Mouse (Mus musculus): ENCODE data around the gene Scamp4.
A peak's percentile ranks its signal among the peaks of the same experiment; 100 is the strongest.

The Scamp4 gene

DNA sequence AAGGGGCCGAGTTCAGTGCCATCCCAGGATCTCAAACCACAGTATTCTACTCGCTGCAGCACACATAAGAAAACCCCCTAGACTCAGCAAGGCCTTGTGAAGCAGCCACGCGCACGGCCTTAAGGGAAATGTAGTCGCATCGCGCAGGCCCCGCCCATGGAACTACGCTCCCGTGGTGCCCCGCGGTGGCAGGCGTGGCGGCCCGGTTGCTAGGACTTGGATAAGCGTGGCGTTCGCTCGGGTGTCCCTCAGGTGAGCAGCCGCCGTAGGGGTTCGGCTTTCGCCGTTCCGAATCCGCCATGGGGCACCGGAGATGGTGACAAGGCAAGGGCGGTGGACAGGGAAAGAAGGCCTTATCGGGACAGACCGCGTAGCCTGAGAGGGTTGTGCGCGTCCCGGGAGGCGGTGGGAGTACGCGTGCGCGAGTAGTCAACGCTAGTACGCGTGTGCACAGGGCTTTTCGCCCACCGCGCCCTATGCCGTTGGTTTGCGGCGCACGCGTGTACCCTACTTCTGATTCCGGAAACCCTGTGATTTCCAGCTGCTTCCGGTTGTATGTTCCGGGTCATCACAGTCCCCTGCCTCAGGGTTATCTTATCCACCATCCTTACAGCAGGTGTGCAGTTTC lies at the start of gene Scamp4, which contains the start of gene Adat3:
Gene Scamp4 (plus strand): TSS at position 175 of the 628 bp plus-strand sequence.
Gene Adat3 (plus strand): TSS at position 183 of the 628 bp plus-strand sequence.
- Histone ChIP-seq H3K9me3 (ENCODE audit: low read length) (no peaks in the 10 kb centered on the region), H3K4me1 (replicated peaks; ENCODE audit: low read depth, low read length) (peaks cover 64% of the 10 kb centered on the region), H3K4me3 (replicated peaks; ENCODE audit: low read length) (peak within 1 kb of the TSS; percentile 92), H3K36me3 (ENCODE audit: insufficient read depth, low read length) (peaks cover 26% of the 10 kb centered on the region), H3K27me3 (ENCODE audit: insufficient read depth, low read length) (no peaks in the 10 kb centered on the region)
- TF ChIP-seq CTCF (conservative IDR thresholded peaks at IDR 0.05; ENCODE audit: low read length): no peak
- no peak for TF ChIP-seq POU5F1 (IDR thresholded peaks at IDR 0.05; ENCODE audit: borderline replicate concordance, low read length)
- TF ChIP-seq NANOG (IDR thresholded peaks at IDR 0.05; ENCODE audit: borderline replicate concordance, low read length): no peak

DNA sequence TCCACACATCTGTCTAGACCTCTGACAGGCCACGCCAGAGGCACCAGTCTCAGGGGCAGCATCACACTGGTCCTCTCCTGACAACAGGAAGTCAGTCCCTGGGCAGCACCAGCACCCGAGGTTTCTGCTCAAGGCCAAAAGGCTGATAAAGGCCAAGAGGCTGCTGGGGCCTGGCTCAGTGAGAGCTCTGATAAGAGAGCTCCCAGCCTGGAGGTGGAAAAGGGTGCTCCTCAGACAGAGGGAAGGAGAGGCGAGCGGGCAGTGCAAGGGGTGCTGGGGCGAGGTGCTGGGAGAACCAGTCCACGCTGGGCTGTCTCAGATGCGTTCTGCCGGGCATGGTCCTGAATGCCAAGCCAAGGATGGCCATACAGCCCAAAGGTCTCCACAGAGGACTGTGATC lies 49.1 kb upstream of the Scamp4 start:
- no peaks in the 10 kb centered on the region for H3K9me3 ChIP-seq (ENCODE audit: low read length)
- no peaks in the 10 kb centered on the region for H3K27me3 ChIP-seq (ENCODE audit: insufficient read depth, low read length)
- TF ChIP-seq NANOG (IDR thresholded peaks at IDR 0.05; ENCODE audit: borderline replicate concordance, low read length) (no peak), CTCF (conservative IDR thresholded peaks at IDR 0.05; ENCODE audit: low read length) (no peak), POU5F1 (IDR thresholded peaks at IDR 0.05; ENCODE audit: borderline replicate concordance, low read length) (no peak)
- H3K4me3 ChIP-seq (replicated peaks; ENCODE audit: low read length): no peak overlapping the region
- H3K4me1 ChIP-seq (replicated peaks; ENCODE audit: low read depth, low read length): peaks cover 83% of the 10 kb centered on the region
- H3K36me3 ChIP-seq (ENCODE audit: insufficient read depth, low read length): peaks cover 67% of the 10 kb centered on the region

GRCm38 (mm10) chr10:80553997-80554396 lies 48.7 kb upstream of the Scamp4 start:
- no peak for TF ChIP-seq POU5F1 (IDR thresholded peaks at IDR 0.05; ENCODE audit: borderline replicate concordance, low read length)
- no peak for TF ChIP-seq NANOG (IDR thresholded peaks at IDR 0.05; ENCODE audit: borderline replicate concordance, low read length)
- no peak for TF ChIP-seq CTCF (conservative IDR thresholded peaks at IDR 0.05; ENCODE audit: low read length)
- Histone ChIP-seq H3K4me1 (replicated peaks; ENCODE audit: low read depth, low read length) (peaks cover 83% of the 10 kb centered on the region), H3K9me3 (ENCODE audit: low read length) (no peaks in the 10 kb centered on the region)

DNA sequence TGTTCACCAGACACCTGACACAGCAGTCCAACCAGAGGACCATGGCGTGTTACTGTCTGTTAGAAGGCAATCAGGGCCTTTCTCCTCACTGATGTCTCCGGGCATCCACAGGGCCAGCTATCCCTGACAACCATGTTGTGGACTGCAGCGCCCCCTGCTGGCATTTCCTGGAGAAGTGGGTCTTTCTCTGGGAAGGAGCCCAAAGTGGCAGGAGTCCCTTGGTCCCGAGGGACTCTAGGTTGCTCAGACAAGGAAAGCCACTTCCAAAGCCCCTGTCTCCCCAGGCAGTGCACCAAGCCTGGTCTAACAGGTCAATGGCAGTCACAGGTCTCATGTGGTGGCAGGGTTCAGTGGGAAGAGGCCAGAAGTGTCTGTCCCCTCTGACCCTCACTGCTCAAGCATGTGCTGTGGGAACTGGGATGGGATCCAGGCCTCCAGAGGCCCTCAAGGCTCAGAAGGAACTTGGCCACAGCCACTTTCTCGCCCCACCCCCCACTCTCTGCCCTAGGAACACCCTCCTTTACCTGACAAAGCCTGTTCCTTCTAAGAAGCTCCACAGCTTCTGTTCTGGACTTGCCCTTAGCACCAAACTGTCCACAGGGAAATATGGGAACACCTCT lies 45.2 kb upstream of the Scamp4 start:
- no peak for TF ChIP-seq NANOG (IDR thresholded peaks at IDR 0.05; ENCODE audit: borderline replicate concordance, low read length)
- peak; percentile 75 for TF ChIP-seq CTCF (conservative IDR thresholded peaks at IDR 0.05; ENCODE audit: low read length)
- Histone ChIP-seq H3K9me3 (ENCODE audit: low read length) (no peaks in the 10 kb centered on the region), H3K4me1 (replicated peaks; ENCODE audit: low read depth, low read length) (peaks cover 78% of the 10 kb centered on the region), H3K4me3 (replicated peaks; ENCODE audit: low read length) (peak overlapping the region; percentile 20; the same call in 1 of the 2 replicates), H3K27me3 (ENCODE audit: insufficient read depth, low read length) (no peaks in the 10 kb centered on the region), H3K36me3 (ENCODE audit: insufficient read depth, low read length) (peaks cover 47% of the 10 kb centered on the region)

More at GRCm38 (mm10) chr10:80553997-80554396, 48.7 kb upstream of the Scamp4 start:
- Histone ChIP-seq H3K4me3 (replicated peaks; ENCODE audit: low read length) (no peak overlapping the region), H3K36me3 (ENCODE audit: insufficient read depth, low read length) (peaks cover 63% of the 10 kb centered on the region), H3K27me3 (ENCODE audit: insufficient read depth, low read length) (no peaks in the 10 kb centered on the region)

DNA sequence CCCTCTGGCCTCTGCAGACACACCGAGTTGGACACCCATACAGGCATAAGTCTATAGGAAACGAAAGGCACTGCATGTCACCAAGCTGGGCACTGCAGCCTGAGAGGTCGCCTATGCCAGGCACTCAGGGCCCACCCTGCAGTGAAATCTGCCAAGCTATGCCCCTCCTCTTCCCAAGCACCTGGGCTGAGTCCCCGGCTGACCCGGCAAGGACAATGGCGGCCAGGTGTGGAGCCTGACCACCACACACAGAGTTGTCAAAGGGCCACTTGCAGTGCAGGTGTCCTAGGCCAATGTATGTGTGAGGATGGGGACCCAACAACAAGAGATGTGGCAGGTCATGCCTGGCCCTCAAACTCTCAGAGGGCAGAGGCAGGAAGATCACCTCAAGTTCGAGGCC lies 43.2 kb upstream of the Scamp4 start:
- H3K9me3 ChIP-seq (ENCODE audit: low read length): no peaks in the 10 kb centered on the region
- H3K36me3 ChIP-seq (ENCODE audit: insufficient read depth, low read length): peaks cover 39% of the 10 kb centered on the region
- H3K4me1 ChIP-seq (replicated peaks; ENCODE audit: low read depth, low read length): peaks cover 67% of the 10 kb centered on the region
- no peak for TF ChIP-seq NANOG (IDR thresholded peaks at IDR 0.05; ENCODE audit: borderline replicate concordance, low read length)
- TF ChIP-seq CTCF (conservative IDR thresholded peaks at IDR 0.05; ENCODE audit: low read length): no peak
- TF ChIP-seq POU5F1 (IDR thresholded peaks at IDR 0.05; ENCODE audit: borderline replicate concordance, low read length): no peak
- no peaks in the 10 kb centered on the region for H3K27me3 ChIP-seq (ENCODE audit: insufficient read depth, low read length)
- H3K4me3 ChIP-seq (replicated peaks; ENCODE audit: low read length): no peak overlapping the region

DNA sequence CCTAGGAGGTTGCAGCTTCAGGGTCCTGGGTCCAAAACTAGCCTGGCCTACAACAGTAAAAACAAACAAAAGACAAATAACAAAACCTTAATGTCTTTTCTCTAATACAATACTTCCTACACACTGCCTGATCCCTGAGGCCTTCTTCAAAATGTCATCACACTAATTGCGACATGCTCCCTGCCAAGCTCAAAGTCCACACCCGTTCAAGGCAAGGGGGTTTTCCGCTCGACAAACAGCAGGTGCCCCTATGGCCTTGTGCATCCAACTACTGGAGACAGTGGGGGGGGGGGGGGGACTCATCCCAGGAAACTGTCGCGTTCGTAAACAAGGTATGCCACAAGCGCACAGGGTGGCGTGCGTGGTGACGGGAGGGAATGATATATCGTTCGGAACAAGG lies 42.1 kb upstream of the Scamp4 start:
- Histone ChIP-seq H3K9me3 (ENCODE audit: low read length) (no peaks in the 10 kb centered on the region), H3K4me3 (replicated peaks; ENCODE audit: low read length) (peak overlapping the region; percentile 100), H3K27me3 (ENCODE audit: insufficient read depth, low read length) (no peaks in the 10 kb centered on the region), H3K4me1 (replicated peaks; ENCODE audit: low read depth, low read length) (peaks cover 69% of the 10 kb centered on the region), H3K36me3 (ENCODE audit: insufficient read depth, low read length) (peaks cover 41% of the 10 kb centered on the region)
- TF ChIP-seq CTCF (conservative IDR thresholded peaks at IDR 0.05; ENCODE audit: low read length) (no peak), POU5F1 (IDR thresholded peaks at IDR 0.05; ENCODE audit: borderline replicate concordance, low read length) (no peak), NANOG (IDR thresholded peaks at IDR 0.05; ENCODE audit: borderline replicate concordance, low read length) (no peak)

- H3K4me1 ChIP-seq (replicated peaks; ENCODE audit: low read depth, low read length): peaks cover 75% of the 10 kb centered on the region
- H3K36me3 ChIP-seq (ENCODE audit: insufficient read depth, low read length): peaks cover 46% of the 10 kb centered on the region
- TF ChIP-seq NANOG (IDR thresholded peaks at IDR 0.05; ENCODE audit: borderline replicate concordance, low read length) (no peak), CTCF (conservative IDR thresholded peaks at IDR 0.05; ENCODE audit: low read length) (peak; percentile 73), POU5F1 (IDR thresholded peaks at IDR 0.05; ENCODE audit: borderline replicate concordance, low read length) (no peak)
- no peaks in the 10 kb centered on the region for H3K27me3 ChIP-seq (ENCODE audit: insufficient read depth, low read length)
- H3K4me3 ChIP-seq (replicated peaks; ENCODE audit: low read length): peak within 1 kb of the TSS; percentile 100
- H3K9me3 ChIP-seq (ENCODE audit: low read length): no peaks in the 10 kb centered on the region
Observed at GRCm38 (mm10) chr10:80561116-80561944, 41.3 kb upstream of the Scamp4 start, which contains the start of gene Rexo1. Rexo1 (minus strand) TSS chr10:80561560.

Data from E14TG2a.4 (cell line).